Mouse (Mus musculus) inflammation-experienced regulatory T-cells (primary cell): ENCODE measurements around the gene Bbs7. TPM values are rescaled to one million over a fixed set of nuclear protein-coding genes. Genes with fewer than 3 reads are reported as not detected.

Experiments
- polyA plus RNA-seq, 2 experiments: library from polyadenylated mRNA; unstranded; fragments of 100-300 nt; shearing (Covaris generic); gene quantifications; one replicate each; pipeline ENCODE4 v1.2.1; 2017

The Bbs7 gene
- under 1 TPM; 0.26 to 0.28 TPM for polyA plus RNA-seq

GRCm38 (mm10) chr3:36613202-36613907 lies at the start of gene Bbs7:
Bbs7 (minus strand) TSS chr3:36613477.

GRCm38 (mm10) chr3:36571827-36572378 lies 41.4 kb downstream of the Bbs7 start, which contains the start of gene Ccna2:
Ccna2 (minus strand) TSS chr3:36572150.

GRCm38 (mm10) chr3:36552406-36553047 lies 60.8 kb downstream of the Bbs7 start, which contains the start of gene Exosc9:
Exosc9 (plus strand) TSS chr3:36552606.

Other genes starting within 250 kb of the Bbs7 start
- 100 to 1,000 TPM; 167 to 221 TPM for gene Anxa5, start 137.6 kb downstream of the Bbs7 start, polyA plus RNA-seq
- gene 1810062G17Rik, start 137.5 kb downstream of the Bbs7 start, polyA plus RNA-seq: 1 to 10 TPM; 2.4 to 4.5 TPM
- gene Gm11549, start 91.7 kb downstream of the Bbs7 start, polyA plus RNA-seq: not detected
- gene Exosc9, start 60.9 kb downstream of the Bbs7 start, polyA plus RNA-seq: 10 to 100 TPM; 46.9 to 59.8 TPM
- gene Ccna2, start 41.3 kb downstream of the Bbs7 start, polyA plus RNA-seq: 1 to 10 TPM; 2.6 to 8.9 TPM
- gene Trpc3, start 76.7 kb upstream of the Bbs7 start, polyA plus RNA-seq: 1 to 10 TPM in 1 of 2 experiments, under 1 TPM in 1; 0.49 to 5.4 TPM
- gene 4932438A13Rik, start 249.6 kb upstream of the Bbs7 start, polyA plus RNA-seq: 100 to 1,000 TPM; 215 to 277 TPM